Mouse (Mus musculus): ENCODE measurements at regions not wholly inside any gene's neighbourhood (a gene's known extent, or its start where the extent isn't known, plus 50 kb on each side); places are given as distances from the start of the nearest gene placed in this dataset.
"Not testable (repeated sequence)": the region's sequence is repeated elsewhere in the genome, so short reads cannot be mapped to it uniquely, and the experiment has no call there.

DNA sequence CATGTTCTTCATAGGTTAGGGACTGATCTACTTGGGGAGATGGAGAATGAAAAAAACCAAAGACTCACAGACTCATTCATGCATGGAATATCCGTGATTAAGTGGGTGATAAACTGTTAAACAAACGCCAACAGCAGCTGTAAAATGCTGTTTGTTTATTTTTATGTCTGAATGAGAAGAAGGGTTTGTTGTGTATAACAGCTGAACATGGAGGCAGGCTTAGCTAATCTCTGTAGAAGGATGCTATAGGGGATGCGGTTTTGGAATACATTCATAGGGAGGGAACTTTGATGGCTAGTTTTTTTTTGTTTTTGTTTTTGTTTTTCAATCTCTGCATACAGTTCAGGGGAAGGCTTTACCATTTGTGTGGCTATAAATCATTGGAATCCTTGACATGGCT is 977.1 kb upstream of the Cdh8 start:
- no peak overlapping the region for H3K27ac ChIP-seq (replicated peaks; ENCODE audit: low read depth, low read length)
- 67% methylated on average over 3 of the region's 3 CpGs for WGBS
- no peak overlapping the region for H3K4me3 ChIP-seq (ENCODE audit: low read depth, low read length)
- no peak overlapping the region for H3K9ac ChIP-seq (ENCODE audit: low read depth, low read length)
- no peak for DNase-seq (ENCODE audit: low spot score)
- H3K4me1 ChIP-seq (ENCODE audit: control insufficient read depth, insufficient read depth, low read length): no peaks in the 10 kb centered on the region
- ATAC-seq (ENCODE audit: low read depth): no peak
- no peaks in the 10 kb centered on the region for H3K27me3 ChIP-seq (replicated peaks; ENCODE audit: control insufficient read depth, insufficient read depth, low read length)
- no peaks in the 10 kb centered on the region for H3K36me3 ChIP-seq (ENCODE audit: control insufficient read depth, insufficient read depth, low read length)
- H3K9me3 ChIP-seq (ENCODE audit: control insufficient read depth, low read length): peaks cover 5% of the 10 kb centered on the region; the same call in 1 of the 2 replicates
- no peak overlapping the region for H3K4me2 ChIP-seq (ENCODE audit: low read depth, low read length)

DNA sequence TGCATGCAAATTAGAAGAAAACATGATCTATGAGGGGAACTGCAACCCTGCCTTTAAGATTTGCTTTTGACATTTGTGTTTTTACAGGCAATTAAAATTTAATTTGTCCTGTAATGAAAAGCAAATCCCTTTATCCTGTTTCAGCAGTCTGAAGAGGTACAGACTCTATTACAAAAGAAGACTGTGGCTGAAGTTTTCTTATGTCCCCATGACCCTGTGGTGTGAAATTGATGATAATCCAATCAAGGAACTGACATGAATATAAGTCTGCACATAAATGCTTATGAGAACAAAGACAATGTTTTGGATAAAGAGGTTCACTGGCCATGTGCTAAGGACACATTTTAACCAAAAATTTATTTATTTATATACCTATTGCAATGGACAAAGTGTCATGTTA is 951.4 kb upstream of the Cdh8 start:
- no peak overlapping the region for H3K4me3 ChIP-seq (ENCODE audit: low read depth, low read length)
- H3K9ac ChIP-seq (ENCODE audit: low read depth, low read length): no peak overlapping the region
- no peak overlapping the region for H3K4me2 ChIP-seq (ENCODE audit: low read depth, low read length)
- no peak overlapping the region for H3K27ac ChIP-seq (replicated peaks; ENCODE audit: low read depth, low read length)
- no peak for ATAC-seq (ENCODE audit: low read depth)
- H3K36me3 ChIP-seq (ENCODE audit: control insufficient read depth, insufficient read depth, low read length): no peaks in the 10 kb centered on the region
- H3K9me3 ChIP-seq (ENCODE audit: control insufficient read depth, low read length): no peaks in the 10 kb centered on the region
- no peaks in the 10 kb centered on the region for H3K4me1 ChIP-seq (ENCODE audit: control insufficient read depth, insufficient read depth, low read length)
- no peaks in the 10 kb centered on the region for H3K27me3 ChIP-seq (replicated peaks; ENCODE audit: control insufficient read depth, insufficient read depth, low read length)
- no peak for DNase-seq (ENCODE audit: low spot score)

- 73% methylated on average over 2 of the region's 2 CpGs for WGBS
- DNase-seq (ENCODE audit: low spot score) (no peak), ATAC-seq (ENCODE audit: low read depth) (no peak)
- Histone ChIP-seq H3K27me3 (replicated peaks; ENCODE audit: control insufficient read depth, insufficient read depth, low read length) (no peaks in the 10 kb centered on the region), H3K9me3 (ENCODE audit: control insufficient read depth, low read length) (no peaks in the 10 kb centered on the region), H3K4me1 (ENCODE audit: control insufficient read depth, insufficient read depth, low read length) (no peaks in the 10 kb centered on the region), H3K4me2 (ENCODE audit: low read depth, low read length) (no peak overlapping the region), H3K36me3 (ENCODE audit: control insufficient read depth, insufficient read depth, low read length) (no peaks in the 10 kb centered on the region), H3K9ac (ENCODE audit: low read depth, low read length) (no peak overlapping the region), H3K27ac (replicated peaks; ENCODE audit: low read depth, low read length) (no peak overlapping the region), H3K4me3 (ENCODE audit: low read depth, low read length) (no peak overlapping the region)
These were observed 946.5 kb upstream of the Cdh8 start for GRCm38 (mm10) chr8:100362772-100363171.

GRCm38 (mm10) chr8:100360541-100360940 is 944.3 kb upstream of the Cdh8 start:
- not testable (repeated sequence) for H3K27ac ChIP-seq (replicated peaks; ENCODE audit: low read depth, low read length); H3K27me3 ChIP-seq (replicated peaks; ENCODE audit: control insufficient read depth, insufficient read depth, low read length); H3K9me3 ChIP-seq (ENCODE audit: control insufficient read depth, low read length); H3K4me3 ChIP-seq (ENCODE audit: low read depth, low read length); ATAC-seq (ENCODE audit: low read depth); H3K4me2 ChIP-seq (ENCODE audit: low read depth, low read length); H3K4me1 ChIP-seq (ENCODE audit: control insufficient read depth, insufficient read depth, low read length); DNase-seq (ENCODE audit: low spot score); H3K36me3 ChIP-seq (ENCODE audit: control insufficient read depth, insufficient read depth, low read length); H3K9ac ChIP-seq (ENCODE audit: low read depth, low read length)
- WGBS: 94% methylated on average over 15 of the region's 15 CpGs

- H3K27me3 ChIP-seq (replicated peaks; ENCODE audit: control insufficient read depth, insufficient read depth, low read length): no peaks in the 10 kb centered on the region
- no peak overlapping the region for H3K4me2 ChIP-seq (ENCODE audit: low read depth, low read length)
- H3K36me3 ChIP-seq (ENCODE audit: control insufficient read depth, insufficient read depth, low read length): no peaks in the 10 kb centered on the region
- H3K9ac ChIP-seq (ENCODE audit: low read depth, low read length): no peak overlapping the region
- 49% methylated on average over 2 of the region's 2 CpGs for WGBS
- H3K27ac ChIP-seq (replicated peaks; ENCODE audit: low read depth, low read length): no peak overlapping the region
- DNase-seq (ENCODE audit: low spot score) (peak; percentile 31), ATAC-seq (ENCODE audit: low read depth) (no peak)
- no peaks in the 10 kb centered on the region for H3K4me1 ChIP-seq (ENCODE audit: control insufficient read depth, insufficient read depth, low read length)
- H3K4me3 ChIP-seq (ENCODE audit: low read depth, low read length): no peak overlapping the region
- H3K9me3 ChIP-seq (ENCODE audit: control insufficient read depth, low read length): no peaks in the 10 kb centered on the region
These were observed 918.3 kb upstream of the Cdh8 start for GRCm38 (mm10) chr8:100334528-100334927.

GRCm38 (mm10) chr8:100325616-100326015 is 909.3 kb upstream of the Cdh8 start:
- Histone ChIP-seq H3K9ac (ENCODE audit: low read depth, low read length) (no peak overlapping the region), H3K4me1 (ENCODE audit: control insufficient read depth, insufficient read depth, low read length) (no peaks in the 10 kb centered on the region), H3K4me2 (ENCODE audit: low read depth, low read length) (no peak overlapping the region), H3K9me3 (ENCODE audit: control insufficient read depth, low read length) (no peaks in the 10 kb centered on the region), H3K27me3 (replicated peaks; ENCODE audit: control insufficient read depth, insufficient read depth, low read length) (no peaks in the 10 kb centered on the region), H3K4me3 (ENCODE audit: low read depth, low read length) (no peak overlapping the region), H3K27ac (replicated peaks; ENCODE audit: low read depth, low read length) (no peak overlapping the region), H3K36me3 (ENCODE audit: control insufficient read depth, insufficient read depth, low read length) (no peaks in the 10 kb centered on the region)
- no peak for DNase-seq (ENCODE audit: low spot score)
- WGBS: 44% methylated on average over 4 of the region's 4 CpGs
- no peak for ATAC-seq (ENCODE audit: low read depth)

GRCm38 (mm10) chr8:100323471-100323870 is 907.2 kb upstream of the Cdh8 start:
- Histone ChIP-seq H3K36me3 (ENCODE audit: control insufficient read depth, insufficient read depth, low read length) (no peaks in the 10 kb centered on the region), H3K4me3 (ENCODE audit: low read depth, low read length) (no peak overlapping the region), H3K27ac (replicated peaks; ENCODE audit: low read depth, low read length) (no peak overlapping the region), H3K9me3 (ENCODE audit: control insufficient read depth, low read length) (no peaks in the 10 kb centered on the region), H3K9ac (ENCODE audit: low read depth, low read length) (no peak overlapping the region), H3K4me2 (ENCODE audit: low read depth, low read length) (no peak overlapping the region), H3K4me1 (ENCODE audit: control insufficient read depth, insufficient read depth, low read length) (no peaks in the 10 kb centered on the region), H3K27me3 (replicated peaks; ENCODE audit: control insufficient read depth, insufficient read depth, low read length) (no peaks in the 10 kb centered on the region)
- WGBS: 91% methylated on average over 1 of the region's 1 CpGs
- ATAC-seq (ENCODE audit: low read depth): no peak
- DNase-seq (ENCODE audit: low spot score): no peak

DNA sequence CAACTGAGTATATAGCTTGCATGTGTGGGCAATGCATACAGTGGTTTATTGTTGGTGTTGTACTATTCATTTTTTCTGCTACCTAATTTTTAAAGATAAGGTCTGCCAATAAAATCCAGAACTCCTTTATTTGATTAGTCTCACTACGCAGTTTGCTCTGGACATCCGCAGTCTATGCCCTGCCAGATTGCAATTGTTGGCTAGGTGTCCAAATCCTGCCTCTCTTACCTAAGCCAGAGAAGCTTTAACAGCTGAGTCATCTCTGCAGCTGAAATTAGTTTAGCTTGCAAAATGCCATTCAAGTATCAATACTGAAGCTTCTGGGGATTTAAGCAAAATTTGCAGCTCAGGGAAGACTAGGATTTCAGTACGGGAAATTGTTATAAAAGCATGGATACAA is 881.9 kb upstream of the Cdh8 start:
- Histone ChIP-seq H3K9me3 (ENCODE audit: control insufficient read depth, low read length) (no peaks in the 10 kb centered on the region), H3K9ac (ENCODE audit: low read depth, low read length) (no peak overlapping the region), H3K4me3 (ENCODE audit: low read depth, low read length) (no peak overlapping the region), H3K27ac (replicated peaks; ENCODE audit: low read depth, low read length) (no peak overlapping the region), H3K4me2 (ENCODE audit: low read depth, low read length) (no peak overlapping the region), H3K36me3 (ENCODE audit: control insufficient read depth, insufficient read depth, low read length) (no peaks in the 10 kb centered on the region), H3K27me3 (replicated peaks; ENCODE audit: control insufficient read depth, insufficient read depth, low read length) (no peaks in the 10 kb centered on the region), H3K4me1 (ENCODE audit: control insufficient read depth, insufficient read depth, low read length) (no peaks in the 10 kb centered on the region)
- WGBS: 82% methylated on average over 3 of the region's 3 CpGs
- DNase-seq (ENCODE audit: low spot score): no peak
- ATAC-seq (ENCODE audit: low read depth): no peak

GRCm38 (mm10) chr8:100292588-100292987 is 876.3 kb upstream of the Cdh8 start:
- no peak for ATAC-seq (ENCODE audit: low read depth)
- Histone ChIP-seq H3K9me3 (ENCODE audit: control insufficient read depth, low read length) (no peaks in the 10 kb centered on the region), H3K4me1 (ENCODE audit: control insufficient read depth, insufficient read depth, low read length) (no peaks in the 10 kb centered on the region), H3K27ac (replicated peaks; ENCODE audit: low read depth, low read length) (no peak overlapping the region), H3K4me2 (ENCODE audit: low read depth, low read length) (no peak overlapping the region), H3K27me3 (replicated peaks; ENCODE audit: control insufficient read depth, insufficient read depth, low read length) (no peaks in the 10 kb centered on the region), H3K9ac (ENCODE audit: low read depth, low read length) (no peak overlapping the region), H3K4me3 (ENCODE audit: low read depth, low read length) (no peak overlapping the region), H3K36me3 (ENCODE audit: control insufficient read depth, insufficient read depth, low read length) (no peaks in the 10 kb centered on the region)
- DNase-seq (ENCODE audit: low spot score): no peak
- 94% methylated on average over 1 of the region's 1 CpGs for WGBS
